ENCODE assay signal across 9 mouse cellular contexts in the genomic region with DNA sequence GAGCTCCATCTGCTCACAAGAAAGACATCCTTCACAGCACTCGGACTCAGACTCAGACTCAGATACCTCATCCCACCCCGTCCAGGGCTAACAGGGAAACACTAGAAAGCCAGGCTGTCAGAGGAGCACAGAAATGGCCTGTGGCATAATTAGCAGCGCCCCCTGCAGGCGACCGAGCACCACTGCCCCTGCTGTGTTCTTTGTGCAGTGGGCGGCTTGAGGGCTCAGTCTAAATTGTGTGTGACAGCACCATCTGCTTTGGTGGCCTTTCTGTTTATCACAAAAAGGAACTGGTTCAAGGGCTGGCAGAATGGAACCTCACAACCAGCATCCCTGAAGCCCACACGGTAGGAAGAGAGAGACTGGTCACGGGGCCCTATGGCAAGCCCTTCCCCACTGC. TPM values are rescaled to one million over a fixed set of nuclear protein-coding genes. Genes with fewer than 3 reads are reported as not detected.
DNase-seq lines count a peak whose midpoint lies in the region; ATAC-seq and TF ChIP-seq lines count a peak whose summit lies in the region.
"Had no signal": no experiment of that assay in that cellular context is flagged by ENCODE, and none has a peak within 500 bp of the region (broad histone marks: within the 10 kb centered on the region; RNA-seq: fewer than 3 reads in every experiment).

No protein-coding gene starts in this region.

- WGBS in cerebellum, adult 2 months: 4% methylated on average over 8 of the region's 8 CpGs
- WGBS in liver, embryonic 14.5 days (ENCODE audit: insufficient replicate concordance): 37% methylated on average over 8 of the region's 8 CpGs
- WGBS in neural tube, embryonic 13.5 days: 27% methylated on average over 8 of the region's 8 CpGs
- WGBS in thymus, adult 2 months: 50% methylated on average over 8 of the region's 8 CpGs

- peaks cover 6% of the 10 kb centered on the region for H3K36me3 ChIP-seq in liver, embryonic 14.5 days (replicated peaks; ENCODE audit: control insufficient read depth, insufficient read depth, low read depth)
- H3K36me3 ChIP-seq in neural tube, embryonic 13.5 days: peaks cover 88% of the 10 kb centered on the region
- H3K36me3 ChIP-seq in thymus, adult 2 months (ENCODE audit: control insufficient read depth, insufficient read depth, low read length): peaks cover 14% of the 10 kb centered on the region

- H3K27me3 ChIP-seq in cerebellum, adult 2 months (ENCODE audit: control insufficient read depth, insufficient read depth, low read length): no peaks in the 10 kb centered on the region
- H3K27me3 ChIP-seq in liver, embryonic 14.5 days (ENCODE audit: control insufficient read depth, insufficient read depth, low read length): no peaks in the 10 kb centered on the region
- H3K27me3 ChIP-seq in neural tube, embryonic 13.5 days: no peaks in the 10 kb centered on the region
- no peaks in the 10 kb centered on the region for H3K27me3 ChIP-seq in thymus, adult 2 months (ENCODE audit: control insufficient read depth, insufficient read depth, low read length)

- H3K9ac ChIP-seq in liver, embryonic 14.5 days (replicated peaks): no peak overlapping the region
- H3K9ac ChIP-seq in neural tube, embryonic 13.5 days: no peak overlapping the region

- TF ChIP-seq CTCF in cerebellum, adult 2 months (IDR thresholded peaks at IDR 0.05; ENCODE audit: borderline replicate concordance, insufficient read depth, low read depth, low read length): peak; percentile 89
- TF ChIP-seq CTCF in liver, embryonic 14.5 days (IDR thresholded peaks at IDR 0.05; ENCODE audit: low read depth): peak; percentile 89
- peak; percentile 94 for TF ChIP-seq CTCF in thymus, adult 2 months (IDR thresholded peaks at IDR 0.05; ENCODE audit: borderline replicate concordance, control insufficient read depth, extremely low read depth, insufficient read depth, low read length, poor library complexity)

- H3K9me3 ChIP-seq in liver, embryonic 14.5 days (ENCODE audit: control insufficient read depth, low read length): no peaks in the 10 kb centered on the region
- 0 out of 2 replicates have a peak, but pooled peaks cover 2% of the 10 kb centered on the region for H3K9me3 ChIP-seq in neural tube, embryonic 13.5 days

- TF ChIP-seq POLR2A in cerebellum, adult 2 months (IDR thresholded peaks at IDR 0.05; ENCODE audit: borderline replicate concordance, insufficient read depth, low read length): no peak
- TF ChIP-seq POLR2A in thymus, adult 2 months (IDR thresholded peaks at IDR 0.05; ENCODE audit: control insufficient read depth, extremely low read depth, insufficient read depth, low read length, poor library complexity): no peak

- DNase-seq in 416B (ENCODE audit: low read depth): peak; percentile 52
- peak; percentile 70 for DNase-seq in Muller cell, postnatal 12 days (ENCODE audit: inconsistent ontology term)
- peak; percentile 84 to 86 for DNase-seq in cerebellum, adult 2 months
- DNase-seq in kidney, adult 8-10 months: peak; percentile 9 to 45
- no peak for DNase-seq in liver, embryonic 14.5 days (ENCODE audit: low read depth in 3 of 3, low spot score in 3 of 3)
- peak; percentile 64 for DNase-seq in thymus, adult 2 months

- no peak overlapping the region for H3K4me3 ChIP-seq in cerebellum, adult 2 months (replicated peaks; ENCODE audit: insufficient read depth, low read depth, low read length)
- H3K4me3 ChIP-seq in liver, embryonic 14.5 days (ENCODE audit: insufficient read depth in 1 of 2, low read depth in 2 of 2, low read length in 2 of 2): no peak overlapping the region
- H3K4me3 ChIP-seq in neural tube, embryonic 13.5 days: no peak overlapping the region
- H3K4me3 ChIP-seq in thymus, adult 2 months (ENCODE audit: control insufficient read depth, insufficient read depth, low read length): no peak overlapping the region
- H3K4me3 ChIP-seq: myocyte had no signal

- peaks cover 13% of the 10 kb centered on the region for H3K4me1 ChIP-seq in cerebellum, adult 2 months (ENCODE audit: control insufficient read depth, insufficient read depth, low read length)
- H3K4me1 ChIP-seq in liver, embryonic 14.5 days (replicated peaks; ENCODE audit: control insufficient read depth in 2 of 2, insufficient read depth in 2 of 2, low read length in 1 of 2): peaks cover 0 to 8% of the 10 kb centered on the region in 2 experiments; a peak in 1 of 4 replicates
- no peaks in the 10 kb centered on the region for H3K4me1 ChIP-seq in neural tube, embryonic 13.5 days (replicated peaks)
- H3K4me1 ChIP-seq in thymus, adult 2 months (replicated peaks; ENCODE audit: control insufficient read depth, insufficient read depth, low read length): no peaks in the 10 kb centered on the region

- no peak overlapping the region for H3K4me2 ChIP-seq in liver, embryonic 14.5 days (ENCODE audit: low read depth)
- H3K4me2 ChIP-seq in neural tube, embryonic 13.5 days: no peak overlapping the region

- TF ChIP-seq EP300 in liver, embryonic 14.5 days (IDR thresholded peaks at IDR 0.05; ENCODE audit: low read depth): no peak

- peak; percentile 62; the same call in 1 of the 2 replicates for ATAC-seq in frontal cortex, adult (ENCODE audit: low TSS enrichment)
- ATAC-seq in liver, embryonic 14.5 days (ENCODE audit: insufficient read depth): no peak
- ATAC-seq in neural tube, embryonic 13.5 days (ENCODE audit: low read depth): peak; percentile 43; the same call in 1 of the 2 replicates

- H3K27ac ChIP-seq in cerebellum, adult 2 months (ENCODE audit: insufficient read depth, low read length): peak overlapping the region; percentile 65
- no peak overlapping the region for H3K27ac ChIP-seq in liver, embryonic 14.5 days
- peak overlapping the region; percentile 40 for H3K27ac ChIP-seq in neural tube, embryonic 13.5 days (replicated peaks)
- H3K27ac ChIP-seq in thymus, adult 2 months (ENCODE audit: control insufficient read depth, insufficient read depth, low read length): no peak overlapping the region

RNA-seq across cellular contexts. Expression of a gene that starts 19.3 kb away (rescaled TPM):
- 1.2 and 1.4 TPM in 2 replicates for polyA plus RNA-seq in cerebellum, adult 2 months (2012; rRNA removed)
- 0.16 and 0.17 TPM in 2 replicates for polyA plus RNA-seq in liver, embryonic 14.5 days (2012; rRNA removed)
- 0.11 and 0.28 TPM in 2 replicates for polyA plus RNA-seq in liver, embryonic 14.5 days (2014; fragmentation: Nextera tagmentation; extraction: Ambion mirVana)
- polyA plus RNA-seq in neural tube, embryonic 13.5 days (2015; fragmentation: Nextera tagmentation; extraction: Ambion mirVana): 1.6 and 2.1 TPM in 2 replicates
- polyA plus RNA-seq in thymus, adult 2 months (2012; rRNA removed): 0.64 and 0.74 TPM in 2 replicates

RNA-seq across cellular contexts. Expression of a gene that starts 21.9 kb away (rescaled TPM):
- polyA plus RNA-seq in cerebellum, adult 2 months (2012; rRNA removed): 185 and 201 TPM in 2 replicates
- polyA plus RNA-seq in liver, embryonic 14.5 days (2012; rRNA removed): 21.5 and 31.3 TPM in 2 replicates
- 41.1 and 43.3 TPM in 2 replicates for polyA plus RNA-seq in liver, embryonic 14.5 days (2014; fragmentation: Nextera tagmentation; extraction: Ambion mirVana)
- 159 and 168 TPM in 2 replicates for polyA plus RNA-seq in neural tube, embryonic 13.5 days (2015; fragmentation: Nextera tagmentation; extraction: Ambion mirVana)
- polyA plus RNA-seq in thymus, adult 2 months (2012; rRNA removed): 54.9 and 60.1 TPM in 2 replicates

Comparison
In these comparisons a context has a peak if more than half of its experiments do, and no peak if none do; other contexts are left out.
1. DNase-seq: peak in 416B (single experiment), Muller cell, postnatal 12 days (single experiment), cerebellum, adult 2 months (2 of 2), kidney, adult 8-10 months (2 of 2) and thymus, adult 2 months (single experiment); none in liver, embryonic 14.5 days (0 of 3).
2. H3K27ac ChIP-seq: peak in cerebellum, adult 2 months (single experiment) and neural tube, embryonic 13.5 days (single experiment); none in liver, embryonic 14.5 days (single experiment) and thymus, adult 2 months (single experiment).
3. Peak in every context shown above with its lines, with median percentiles within 50 percentile points of each other: CTCF ChIP-seq.